Mouse (Mus musculus) bone marrow macrophage, adult 2 months (primary cell): ENCODE data around the gene Ccdc77.

Source experiments
- CTCF ChIP-seq: IDR thresholded peaks from 2 replicates; pipeline ENCODE4 v1.5.1; 2012; ENCODE audit warnings: low read depth, mild to moderate bottlenecking, low read length, moderate library complexity
- POLR2A ChIP-seq: IDR thresholded peaks from 2 replicates; pipeline ENCODE4 v1.6.1; 2012; ENCODE audit warnings: mild to moderate bottlenecking, low read depth, low read length, borderline replicate concordance

- TF ChIP-seq CTCF (no peak), POLR2A (no peak)
Measured at GRCm38 (mm10) chr6:120349018-120349417, 15.2 kb downstream of the Ccdc77 start.
